Mouse (Mus musculus): ENCODE data around the gene Cdk20. TPM values are rescaled to one million over a fixed set of nuclear protein-coding genes. Genes with fewer than 3 reads are reported as not detected.

Cdk20 gene
- polyA plus RNA-seq, 1 experiment from 2014 or later, result 27.3 TPM

Other genes with a start within 250 kb of the Cdk20 start
- 2.8 and 3.4 TPM in 2 replicates for gene Cdc14b, start 157.0 kb upstream of the Cdk20 start, polyA plus RNA-seq (2015; fragmentation: Nextera tagmentation; extraction: Ambion mirVana)
- 12.5 and 15.3 TPM in 2 replicates for gene Aaed1, start 119.6 kb upstream of the Cdk20 start, polyA plus RNA-seq (2015; fragmentation: Nextera tagmentation; extraction: Ambion mirVana)
- 185 and 197 TPM in 2 replicates for gene Ctsl, start 61.4 kb upstream of the Cdk20 start, polyA plus RNA-seq (2015; fragmentation: Nextera tagmentation; extraction: Ambion mirVana)
- gene Fam240b, start 65.5 kb downstream of the Cdk20 start, polyA plus RNA-seq (2015; fragmentation: Nextera tagmentation; extraction: Ambion mirVana), result 0.24 TPM in 1 of 2 replicates, not detected in the other